In the genomic region with DNA sequence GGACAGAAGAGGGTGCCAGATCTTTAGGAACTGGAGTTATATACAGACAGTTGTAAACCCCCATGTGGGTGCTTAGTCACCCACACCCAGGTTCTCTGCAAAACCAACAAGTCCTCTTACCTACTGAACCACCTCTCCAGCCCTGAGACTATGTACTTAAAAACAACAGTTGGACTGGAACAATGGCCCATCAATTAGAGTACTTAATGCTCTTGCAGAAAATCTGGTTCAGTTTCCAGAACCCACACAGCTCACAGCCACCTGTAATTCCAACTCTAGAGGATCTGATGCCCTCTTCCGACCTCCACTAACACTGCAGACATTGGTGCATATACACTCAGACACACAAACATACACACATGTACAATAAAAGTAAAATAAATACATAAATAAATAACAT, we compare ENCODE assay signal across 15 mouse cellular contexts.
"Had no signal": no experiment of that assay in that cellular context is flagged by ENCODE, and none has a peak within 500 bp of the region (broad histone marks: within the 10 kb centered on the region; RNA-seq: fewer than 3 reads in every experiment).

No protein-coding gene starts in this region.

- DNase-seq: kidney, adult 18-20 months; kidney, adult 9 months; kidney, postnatal 14 days; kidney, postnatal 4 days; left cerebral cortex, postnatal 4 days; liver, embryonic 13.5 days; lung, adult 18-20 months; lung, postnatal 14 days; thymus, adult 18-20 months; thymus, postnatal 36 days had no signal

- H3K27ac ChIP-seq: limb, embryonic 12.5 days; limb, embryonic 15.5 days; liver, embryonic 13.5 days; lung, embryonic 15.5 days; macrophage; midbrain, embryonic 12.5 days had no signal

- H3K9ac ChIP-seq: limb, embryonic 12.5 days; limb, embryonic 15.5 days; liver, embryonic 13.5 days; lung, embryonic 15.5 days; midbrain, embryonic 12.5 days had no signal

- H3K36me3 ChIP-seq: limb, embryonic 12.5 days; limb, embryonic 15.5 days; liver, embryonic 13.5 days; lung, embryonic 15.5 days; midbrain, embryonic 12.5 days had no signal

- H3K9me3 ChIP-seq: limb, embryonic 12.5 days; limb, embryonic 15.5 days; liver, embryonic 13.5 days; lung, embryonic 15.5 days; midbrain, embryonic 12.5 days had no signal

- H3K4me3 ChIP-seq: limb, embryonic 12.5 days; limb, embryonic 15.5 days; liver, embryonic 13.5 days; lung, embryonic 15.5 days; midbrain, embryonic 12.5 days had no signal

- H3K4me2 ChIP-seq: limb, embryonic 12.5 days; limb, embryonic 15.5 days; liver, embryonic 13.5 days; lung, embryonic 15.5 days; midbrain, embryonic 12.5 days had no signal

- H3K27me3 ChIP-seq: limb, embryonic 12.5 days; limb, embryonic 15.5 days; liver, embryonic 13.5 days; lung, embryonic 15.5 days; midbrain, embryonic 12.5 days had no signal
